Mouse (Mus musculus) E14TG2a.4 (cell line): ENCODE data around the gene Ern1.

ENCODE experiments used
- CTCF ChIP-seq: conservative IDR thresholded peaks from 2 replicates; pipeline ENCODE4 v1.5.1; 2014; ENCODE audit warnings: low read length
- NANOG ChIP-seq: IDR thresholded peaks from 2 replicates; pipeline ENCODE4 v1.6.1; 2014; ENCODE audit warnings: borderline replicate concordance, low read length, mixed read lengths
- POU5F1 ChIP-seq: IDR thresholded peaks from 2 replicates; pipeline ENCODE4 v1.6.1; 2014; ENCODE audit warnings: low read length, borderline replicate concordance

GRCm38 (mm10) chr11:106503425-106503717 lies 15.7 kb upstream of the Ern1 start:
- TF ChIP-seq CTCF (no peak), POU5F1 (no peak), NANOG (no peak)
